Mouse (Mus musculus): Measurements from ENCODE around the gene Atp6v1g2.

DNA sequence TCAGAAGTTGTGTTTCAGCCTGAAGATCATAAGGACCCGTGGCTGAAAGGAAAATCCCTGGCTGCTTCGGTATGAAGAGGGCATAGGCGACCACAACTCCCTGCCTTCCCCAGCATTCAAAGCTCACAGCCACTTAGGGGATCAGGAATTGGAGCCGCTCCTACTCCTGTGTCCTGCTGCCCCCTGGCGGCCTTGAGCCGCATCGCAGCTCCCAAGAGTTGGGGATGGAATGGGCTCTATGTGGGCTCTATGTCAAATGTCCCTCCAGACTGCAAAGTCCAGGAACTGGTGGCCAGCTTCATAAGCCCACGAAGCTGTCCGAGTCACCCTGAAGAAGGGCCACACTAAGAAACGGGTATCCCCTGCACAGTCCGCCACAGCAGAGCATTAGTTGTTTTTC lies 41.3 kb downstream of the Atp6v1g2 start:
- TF ChIP-seq GATA1 (IDR thresholded peaks at IDR 0.05; ENCODE audit: low read length) (no peak), TAL1 (IDR thresholded peaks at IDR 0.05; ENCODE audit: low read length) (no peak)

Measured in erythroblast, embryonic 14.5 days (primary cell).